Mouse (Mus musculus): ENCODE measurements around the gene Mxd3. TPM values are rescaled to one million over a fixed set of nuclear protein-coding genes. Genes with fewer than 3 reads are reported as not detected.

The Mxd3 gene
- polyA plus RNA-seq, 1 experiment from 2014 or later, result 8.5 TPM

DNA sequence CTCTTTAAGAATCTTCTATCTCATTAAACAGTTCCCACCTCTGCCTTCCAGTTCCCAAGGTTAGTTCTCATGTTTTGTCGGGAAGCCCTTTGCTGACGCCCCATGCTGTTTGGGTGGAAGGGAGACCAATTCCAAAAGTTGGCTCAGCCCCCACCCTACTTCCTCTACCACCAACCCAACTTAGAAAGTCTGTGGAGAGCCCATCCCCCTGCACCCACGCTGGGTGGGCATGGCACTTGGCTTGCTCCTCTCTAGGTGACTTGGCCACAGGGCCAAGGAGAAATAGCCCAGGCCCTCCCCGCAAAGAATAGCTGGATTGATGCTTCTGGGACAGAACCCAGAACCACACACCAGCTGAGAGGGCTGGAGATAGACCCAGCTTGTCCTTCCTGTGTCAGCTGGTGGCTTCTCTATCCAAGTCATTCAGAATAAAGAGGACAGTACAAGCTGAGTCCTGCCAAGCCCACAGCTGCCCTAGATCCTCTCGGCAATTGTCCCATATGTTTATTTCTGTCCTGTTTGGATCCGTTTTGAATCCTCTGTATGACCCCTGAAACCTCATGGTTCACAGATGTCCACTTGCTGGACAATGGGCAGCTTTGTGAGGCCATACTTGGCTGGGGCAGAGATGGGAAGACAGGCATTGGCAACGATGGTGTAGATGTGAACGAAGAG lies 41.5 kb upstream of the Mxd3 start:
- Histone ChIP-seq H3K4me2 (replicated peaks; ENCODE audit: low read depth) (no peak overlapping the region), H3K36me3 (ENCODE audit: control insufficient read depth, insufficient read depth) (no peaks in the 10 kb centered on the region), H3K4me1 (replicated peaks; ENCODE audit: control insufficient read depth, insufficient read depth, low read length) (peaks cover 10% of the 10 kb centered on the region; the same call in 1 of the 2 replicates), H3K27me3 (replicated peaks; ENCODE audit: control insufficient read depth, insufficient read depth, low read length) (no peaks in the 10 kb centered on the region), H3K9me3 (ENCODE audit: control insufficient read depth) (no peaks in the 10 kb centered on the region), H3K27ac (ENCODE audit: low read depth, low read length) (no peak overlapping the region), H3K4me3 (ENCODE audit: low read depth, low read length) (no peak overlapping the region), H3K9ac (ENCODE audit: low read depth, low read length) (no peak overlapping the region)
- 61% methylated on average over 8 of the region's 8 CpGs for WGBS
- no peak for ATAC-seq
- TF ChIP-seq CTCF (IDR thresholded peaks at IDR 0.05; ENCODE audit: low read depth), result no peak

- Histone ChIP-seq H3K27me3 (replicated peaks; ENCODE audit: control insufficient read depth, insufficient read depth, low read length) (no peaks in the 10 kb centered on the region), H3K27ac (ENCODE audit: low read depth, low read length) (no peak overlapping the region), H3K4me2 (replicated peaks; ENCODE audit: low read depth) (no peak overlapping the region), H3K4me3 (ENCODE audit: low read depth, low read length) (no peak overlapping the region), H3K9me3 (ENCODE audit: control insufficient read depth) (no peaks in the 10 kb centered on the region), H3K9ac (ENCODE audit: low read depth, low read length) (no peak overlapping the region), H3K36me3 (ENCODE audit: control insufficient read depth, insufficient read depth) (no peaks in the 10 kb centered on the region), H3K4me1 (replicated peaks; ENCODE audit: control insufficient read depth, insufficient read depth, low read length) (peaks cover 10% of the 10 kb centered on the region; the same call in 1 of the 2 replicates)
- WGBS, result 59% methylated on average over 3 of the region's 3 CpGs
- no peak for ATAC-seq
- TF ChIP-seq CTCF (IDR thresholded peaks at IDR 0.05; ENCODE audit: low read depth), result no peak
Observed at GRCm38 (mm10) chr13:55370234-55370633, 40.6 kb upstream of the Mxd3 start.

DNA sequence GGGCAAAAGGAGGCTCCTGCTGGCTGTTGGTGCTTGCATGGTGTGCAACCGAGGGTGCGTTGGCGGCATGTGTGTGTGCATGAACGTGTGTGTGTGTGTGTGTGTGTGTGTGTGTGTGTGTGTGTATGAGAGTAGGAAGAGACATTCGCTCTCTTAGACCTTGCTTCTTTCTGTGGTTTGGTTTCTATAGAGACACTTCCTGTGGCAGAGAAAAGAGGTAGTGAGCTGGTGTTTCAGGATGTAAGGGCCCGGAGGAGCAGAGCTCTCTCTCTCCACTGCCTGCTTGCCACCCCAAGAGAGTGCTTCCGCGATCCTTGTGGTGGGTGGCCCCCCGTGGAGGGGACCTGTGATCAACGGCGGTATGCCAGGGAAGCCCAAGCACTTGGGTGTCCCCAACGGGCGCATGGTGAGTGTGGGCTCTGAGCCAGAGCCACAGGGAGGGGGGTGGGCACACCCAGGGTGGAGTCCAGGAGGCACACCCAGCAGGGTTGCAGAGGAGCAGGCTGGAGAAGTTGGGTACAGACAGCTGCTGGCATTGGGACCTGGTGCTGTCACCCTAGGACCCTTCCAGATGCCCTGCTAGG lies 40.0 kb upstream of the Mxd3 start, which contains the start of gene Rgs14:
Rgs14 (plus strand) TSS at position 202 of the 584 bp plus-strand sequence.
- Histone ChIP-seq H3K27ac (ENCODE audit: low read depth, low read length) (no peak within 1 kb of the TSS), H3K36me3 (ENCODE audit: control insufficient read depth, insufficient read depth) (no peaks in the 10 kb centered on the region), H3K4me1 (replicated peaks; ENCODE audit: control insufficient read depth, insufficient read depth, low read length) (peaks cover 10% of the 10 kb centered on the region; the same call in 1 of the 2 replicates), H3K9ac (ENCODE audit: low read depth, low read length) (no peak within 1 kb of the TSS), H3K4me2 (replicated peaks; ENCODE audit: low read depth) (0 out of 2 replicates have a peak within 1 kb of the TSS, but pooled peaks have one; percentile 21), H3K4me3 (ENCODE audit: low read depth, low read length) (no peak within 1 kb of the TSS), H3K9me3 (ENCODE audit: control insufficient read depth) (no peaks in the 10 kb centered on the region), H3K27me3 (replicated peaks; ENCODE audit: control insufficient read depth, insufficient read depth, low read length) (no peaks in the 10 kb centered on the region)
- no peak for ATAC-seq
- TF ChIP-seq CTCF (IDR thresholded peaks at IDR 0.05; ENCODE audit: low read depth), result no peak
- 51% methylated on average over 13 of the region's 13 CpGs for WGBS

GRCm38 (mm10) chr13:55368401-55368800 lies 38.8 kb upstream of the Mxd3 start:
- H3K9me3 ChIP-seq (ENCODE audit: control insufficient read depth), result no peaks in the 10 kb centered on the region
- no peak overlapping the region for H3K27ac ChIP-seq (ENCODE audit: low read depth, low read length)
- no peak overlapping the region for H3K4me2 ChIP-seq (replicated peaks; ENCODE audit: low read depth)
- 73% methylated on average over 7 of the region's 7 CpGs for WGBS
- TF ChIP-seq CTCF (IDR thresholded peaks at IDR 0.05; ENCODE audit: low read depth), result peak; percentile 59
- no peaks in the 10 kb centered on the region for H3K36me3 ChIP-seq (ENCODE audit: control insufficient read depth, insufficient read depth)
- H3K4me3 ChIP-seq (ENCODE audit: low read depth, low read length), result no peak overlapping the region
- H3K27me3 ChIP-seq (replicated peaks; ENCODE audit: control insufficient read depth, insufficient read depth, low read length), result no peaks in the 10 kb centered on the region
- ATAC-seq, result no peak
- no peaks in the 10 kb centered on the region for H3K4me1 ChIP-seq (replicated peaks; ENCODE audit: control insufficient read depth, insufficient read depth, low read length)
- H3K9ac ChIP-seq (ENCODE audit: low read depth, low read length), result no peak overlapping the region

DNA sequence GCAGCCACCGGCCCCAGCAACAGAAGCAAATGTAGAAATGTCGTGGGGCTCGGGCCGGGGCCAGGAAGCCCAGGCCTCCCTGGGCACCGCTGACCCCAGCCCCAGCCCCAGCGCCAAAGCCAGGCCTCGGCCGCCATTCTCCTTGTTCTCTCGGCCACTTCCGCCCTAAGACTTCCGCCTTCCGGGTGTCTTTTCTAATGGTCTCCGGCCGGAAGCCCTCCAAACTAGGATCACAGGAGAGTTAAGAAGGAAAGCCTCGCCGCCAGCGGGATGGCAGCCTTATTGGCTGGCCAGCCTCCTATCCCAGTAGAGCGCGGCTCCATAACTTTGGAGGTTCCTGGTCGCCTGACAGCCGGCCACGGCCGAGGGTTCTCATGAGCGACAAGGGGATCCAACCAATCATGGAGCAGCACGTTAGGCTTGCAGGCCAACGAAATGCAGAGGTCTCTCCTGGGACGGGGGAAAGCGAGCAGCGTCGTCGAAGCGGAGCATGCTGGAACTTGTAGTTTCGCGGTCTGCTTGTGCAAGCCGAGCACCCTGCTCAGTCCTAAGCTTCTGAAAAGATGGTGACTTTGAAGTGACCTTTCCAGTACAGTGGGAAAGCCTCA lies 32.9 kb upstream of the Mxd3 start, which contains the start of gene Lman2:
Lman2 (minus strand) TSS at position 331 of the 608 bp plus-strand sequence.
- ATAC-seq, result peak; percentile 98
- Histone ChIP-seq H3K9me3 (ENCODE audit: control insufficient read depth) (no peaks in the 10 kb centered on the region), H3K36me3 (ENCODE audit: control insufficient read depth, insufficient read depth) (peaks cover 17% of the 10 kb centered on the region; the same call in 1 of the 2 replicates), H3K4me2 (replicated peaks; ENCODE audit: low read depth) (peak within 1 kb of the TSS; percentile 74), H3K27ac (ENCODE audit: low read depth, low read length) (peak within 1 kb of the TSS; percentile 95), H3K9ac (ENCODE audit: low read depth, low read length) (peak within 1 kb of the TSS; percentile 90), H3K4me3 (ENCODE audit: low read depth, low read length) (peak within 1 kb of the TSS; percentile 87), H3K27me3 (replicated peaks; ENCODE audit: control insufficient read depth, insufficient read depth, low read length) (no peaks in the 10 kb centered on the region), H3K4me1 (replicated peaks; ENCODE audit: control insufficient read depth, insufficient read depth, low read length) (no peaks in the 10 kb centered on the region; the same call in 1 of the 2 replicates)
- no peak for TF ChIP-seq CTCF (IDR thresholded peaks at IDR 0.05; ENCODE audit: low read depth)
- WGBS, result under 1% methylated on average over 35 of the region's 35 CpGs

DNA sequence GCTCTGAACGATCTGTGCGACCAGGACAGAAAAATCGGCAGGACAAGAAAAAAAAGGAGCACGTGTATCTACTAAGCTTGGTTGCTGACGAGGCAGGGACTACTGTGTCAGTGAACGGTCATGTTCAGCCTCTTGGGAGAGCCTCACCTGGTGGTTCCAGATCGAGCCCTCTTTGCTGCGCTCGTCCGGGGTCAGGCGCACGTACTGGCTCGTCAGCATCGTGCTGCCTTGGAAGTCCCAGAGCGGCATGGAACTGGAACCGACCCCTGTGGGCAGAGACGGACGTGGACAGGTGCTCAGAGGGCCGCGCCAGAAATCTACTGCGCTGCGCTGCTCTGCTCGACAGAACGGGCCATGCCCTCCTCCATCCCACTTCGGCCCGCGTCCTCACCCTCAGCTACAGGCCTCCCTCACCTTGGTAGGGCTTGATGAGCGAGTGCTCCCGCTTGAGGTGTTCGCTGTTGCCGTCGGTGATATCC lies 32.4 kb upstream of the Mxd3 start:
- under 1% methylated on average over 32 of the region's 32 CpGs for WGBS
- Histone ChIP-seq H3K36me3 (ENCODE audit: control insufficient read depth, insufficient read depth) (peaks cover 20% of the 10 kb centered on the region; the same call in 1 of the 2 replicates), H3K9me3 (ENCODE audit: control insufficient read depth) (no peaks in the 10 kb centered on the region), H3K4me2 (replicated peaks; ENCODE audit: low read depth) (peak overlapping the region; percentile 74), H3K4me1 (replicated peaks; ENCODE audit: control insufficient read depth, insufficient read depth, low read length) (no peaks in the 10 kb centered on the region; the same call in 1 of the 2 replicates), H3K27me3 (replicated peaks; ENCODE audit: control insufficient read depth, insufficient read depth, low read length) (no peaks in the 10 kb centered on the region), H3K4me3 (ENCODE audit: low read depth, low read length) (peak overlapping the region; percentile 87), H3K27ac (ENCODE audit: low read depth, low read length) (peak overlapping the region; percentile 95), H3K9ac (ENCODE audit: low read depth, low read length) (peak overlapping the region; percentile 90)
- TF ChIP-seq CTCF (IDR thresholded peaks at IDR 0.05; ENCODE audit: low read depth), result no peak
- peak; percentile 26 for ATAC-seq

Data from intestine, postnatal 0 days (tissue).